Mouse (Mus musculus): ENCODE results near the gene Gas2.
A peak's percentile ranks its signal among the peaks of the same experiment; 100 is the strongest.

DNA sequence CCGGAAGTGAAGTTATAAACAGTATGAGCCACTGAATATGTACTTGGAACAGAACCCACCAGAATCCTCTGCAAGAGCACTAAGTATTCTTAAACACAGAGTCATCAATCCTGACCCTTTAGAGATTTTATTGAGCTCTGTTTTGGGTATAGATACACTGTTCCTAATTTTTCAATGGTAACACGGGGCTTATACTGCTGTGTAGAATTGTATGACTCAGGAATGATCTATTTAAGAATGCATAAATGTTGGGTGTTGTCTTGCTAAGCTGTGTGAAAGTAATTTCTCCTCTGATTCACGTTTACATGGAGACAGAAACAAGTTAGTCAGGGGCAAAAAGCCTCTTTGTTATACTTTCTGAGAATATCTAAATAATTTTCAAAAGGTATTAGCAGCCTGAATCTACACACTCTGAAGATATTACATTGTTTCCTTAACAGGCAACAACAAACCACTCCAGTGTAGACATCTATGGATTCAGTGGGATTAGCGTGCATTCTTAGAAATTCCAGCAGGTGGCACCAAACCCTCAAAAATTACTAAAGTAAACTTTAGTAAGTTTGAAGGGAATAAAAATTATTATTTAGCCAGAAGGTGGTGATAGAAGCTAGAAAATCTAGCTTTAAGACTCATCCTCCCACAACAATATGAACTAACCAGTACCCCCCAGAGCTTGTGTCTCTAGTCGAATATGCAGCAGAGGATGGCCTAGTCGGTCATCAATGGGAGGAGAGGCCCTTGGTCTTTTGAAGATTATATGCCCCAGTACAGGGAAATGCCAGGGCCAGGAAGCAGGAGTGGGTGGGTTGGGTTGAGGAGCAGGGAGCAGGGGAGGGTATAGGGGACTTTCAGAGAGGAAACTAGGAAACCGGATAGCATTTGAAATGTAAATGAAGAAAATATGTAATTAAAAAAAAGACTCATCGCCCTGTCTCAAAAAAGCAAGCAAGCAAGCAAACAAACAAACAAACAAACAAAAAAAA is 176.1 kb downstream of the Gas2 start:
- TF ChIP-seq CTCF (IDR thresholded peaks at IDR 0.05; ENCODE audit: low read depth): peak; percentile 55
- TF ChIP-seq EP300 (IDR thresholded peaks at IDR 0.05; ENCODE audit: low read depth): no peak
